Mouse (Mus musculus) kidney, adult 2 months (tissue): Measurements from ENCODE around the gene Exoc7.

Experiments
- CTCF ChIP-seq: fragments of 200-500 bp; conservative IDR thresholded peaks from 2 replicates; pipeline ENCODE4 v1.5.1; 2011; ENCODE audit warnings: low read depth, mild to moderate bottlenecking, control low read depth, low read length, moderate library complexity, mixed read lengths; ENCODE audit not compliant: insufficient read depth, insufficient read length
- POLR2A ChIP-seq: fragments of 200-500 bp; IDR thresholded peaks from one replicate; pipeline ENCODE4 v1.6.1; 2011; ENCODE audit warnings: low read depth, low read length, control low read depth

DNA sequence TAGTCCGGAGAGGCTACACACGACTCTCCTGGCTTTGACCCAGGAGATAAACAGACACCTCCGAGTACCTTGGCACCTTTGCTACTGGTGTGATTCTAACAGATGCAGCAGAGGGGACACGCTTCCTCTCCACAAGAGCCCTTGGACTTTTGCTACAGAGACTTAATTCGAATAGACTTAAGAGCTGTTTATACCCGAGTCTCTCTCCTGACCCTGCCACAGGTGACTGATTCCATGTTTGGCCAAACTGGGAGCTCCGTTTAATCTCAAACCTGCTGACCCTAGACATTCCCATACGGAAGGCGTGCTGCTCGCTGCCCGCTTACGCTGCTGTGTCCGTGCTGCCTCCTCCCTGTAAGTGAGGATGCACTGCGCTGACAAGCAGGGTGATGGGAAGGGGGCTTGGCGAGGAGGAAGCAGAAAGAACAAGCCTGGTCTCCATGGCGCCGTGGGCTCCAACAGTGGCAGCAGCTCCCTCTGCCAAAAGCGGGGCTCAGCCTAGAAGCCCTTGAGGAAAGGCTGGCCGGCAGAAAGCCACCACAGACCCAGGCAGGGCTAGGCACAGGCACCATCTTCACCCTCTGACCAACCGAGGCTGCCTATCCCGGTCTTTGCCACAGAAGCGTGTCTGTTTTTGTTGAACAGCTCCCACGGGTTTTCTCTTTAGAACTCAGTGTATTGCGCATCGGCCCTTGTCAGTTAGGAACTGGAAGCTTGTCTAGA is 35.2 kb upstream of the Exoc7 start:
- TF ChIP-seq CTCF (no peak), POLR2A (no peak)
